Mouse (Mus musculus) induced T-regulatory cell, adult 2 months (primary cell): ENCODE data around the gene Gm5089.

ENCODE experiments used
- DNase-seq: peaks from one replicate; pipeline ENCODE4 v3.0.0-alpha.2; 2012; ENCODE audit warnings: low read depth

The Gm5089 gene

GRCm38 (mm10) chr14:122477971-122478573 lies 27.2 kb upstream of the Gm5089 start:
- peak; percentile 12 for DNase-seq

DNA sequence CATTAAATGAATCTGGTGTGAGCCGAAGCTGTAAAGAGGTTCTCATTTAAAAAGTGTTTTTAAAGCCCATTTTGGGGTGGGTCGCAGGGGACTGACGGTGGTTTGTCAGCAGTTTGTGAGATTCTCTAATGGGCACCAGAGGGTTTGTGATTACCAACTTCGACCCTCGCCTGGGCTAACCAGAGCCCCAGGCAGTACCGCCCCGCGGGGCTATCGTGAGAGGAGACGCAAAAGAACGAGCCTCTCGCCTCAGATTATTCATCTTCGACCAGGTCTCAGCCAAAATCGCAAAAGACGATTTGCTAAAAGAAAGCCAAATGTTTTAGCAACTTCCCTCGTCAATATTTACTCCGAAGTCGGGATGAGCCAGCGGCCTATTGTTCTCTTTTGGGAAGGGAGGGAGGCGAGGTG lies 26.4 kb upstream of the Gm5089 start:
- peak; percentile 11 for DNase-seq

GRCm38 (mm10) chr14:122476822-122477215 lies 25.9 kb upstream of the Gm5089 start:
- no peak for DNase-seq

GRCm38 (mm10) chr14:122476041-122476821 lies 25.3 kb upstream of the Gm5089 start:
- DNase-seq, result peak; percentile 30

GRCm38 (mm10) chr14:122475557-122476040 lies 24.7 kb upstream of the Gm5089 start:
- no peak for DNase-seq

DNA sequence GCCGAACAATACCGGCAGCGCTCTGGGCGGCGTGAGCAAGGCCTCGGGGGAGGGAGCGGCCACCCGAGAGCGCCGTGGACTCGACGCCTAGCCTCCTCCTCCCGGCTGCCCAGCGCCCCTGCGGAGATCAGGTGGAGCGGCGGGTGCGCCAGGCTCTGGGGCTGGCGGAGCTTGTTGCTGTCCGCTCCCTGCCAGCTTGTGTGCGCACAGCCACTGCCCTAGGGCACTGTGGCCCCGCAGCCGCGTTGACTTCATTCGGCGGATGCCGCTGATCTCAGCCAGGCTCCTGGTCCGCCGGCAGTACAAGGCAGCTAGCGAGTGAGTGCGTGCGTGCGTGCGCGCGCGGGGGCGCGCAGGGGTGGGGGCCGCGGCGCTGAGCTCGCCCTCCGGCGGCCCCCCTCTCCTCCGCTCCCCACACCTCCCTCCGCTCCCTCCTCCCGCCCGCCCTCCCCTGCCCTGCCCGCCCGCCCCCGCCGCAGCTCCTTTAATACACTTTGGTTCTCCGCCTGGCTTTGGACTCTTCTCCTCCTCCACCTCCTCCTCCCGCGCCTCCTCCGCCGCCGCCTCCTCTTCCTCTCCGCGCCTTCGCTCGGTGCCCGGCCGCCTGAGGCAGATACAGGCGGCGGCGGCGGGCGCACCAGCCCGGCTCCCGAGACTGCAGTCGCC lies 24.1 kb upstream of the Gm5089 start, which contains the start of gene Zic2:
Gene Zic2, plus strand, starts transcription at position 545 of the 666 bp plus-strand sequence.
- no peak for DNase-seq

DNA sequence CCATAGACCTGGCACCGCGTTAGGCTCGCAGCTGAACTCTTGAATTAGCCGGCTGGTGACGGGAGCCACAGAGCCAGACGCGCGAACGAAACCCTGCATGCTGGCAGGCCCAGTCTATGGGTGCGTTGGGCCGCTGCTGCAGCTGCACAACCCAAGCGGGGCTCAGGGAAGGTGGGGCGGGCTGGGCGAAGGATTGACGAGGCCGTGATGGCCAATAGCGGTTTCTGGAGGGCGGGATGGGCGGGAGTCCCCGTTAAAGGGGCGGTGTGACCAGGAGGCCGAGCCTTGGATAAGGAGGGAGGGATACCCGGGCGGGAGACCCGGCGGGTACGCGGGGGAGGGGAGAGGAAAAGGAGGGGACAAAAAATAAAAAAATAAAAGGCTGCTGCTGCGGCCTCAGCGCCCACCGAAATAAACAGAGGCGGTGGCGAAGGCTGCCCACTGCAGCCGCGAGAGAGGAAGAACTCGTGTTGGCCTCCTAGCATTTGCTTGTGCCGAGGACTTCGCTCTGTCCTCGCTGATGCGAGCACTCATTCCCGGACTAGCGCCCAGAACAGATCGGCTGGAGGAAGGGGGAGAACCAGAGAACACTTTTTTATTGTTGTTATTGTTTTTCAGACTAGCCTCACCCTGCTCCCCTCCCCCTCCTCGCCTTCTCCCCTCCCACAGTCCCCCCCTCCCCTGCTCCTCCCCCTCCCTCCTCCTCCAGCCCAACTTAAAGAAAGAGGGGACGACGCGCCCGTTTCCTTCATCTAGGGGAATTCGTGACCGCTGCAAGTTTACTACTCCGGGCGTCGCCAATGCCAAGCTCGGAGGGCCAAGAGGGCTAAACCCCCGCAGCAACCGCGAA lies 23.4 kb upstream of the Gm5089 start:
- DNase-seq, result no peak

GRCm38 (mm10) chr14:122473211-122473751 lies 22.4 kb upstream of the Gm5089 start:
- no peak for DNase-seq

DNA sequence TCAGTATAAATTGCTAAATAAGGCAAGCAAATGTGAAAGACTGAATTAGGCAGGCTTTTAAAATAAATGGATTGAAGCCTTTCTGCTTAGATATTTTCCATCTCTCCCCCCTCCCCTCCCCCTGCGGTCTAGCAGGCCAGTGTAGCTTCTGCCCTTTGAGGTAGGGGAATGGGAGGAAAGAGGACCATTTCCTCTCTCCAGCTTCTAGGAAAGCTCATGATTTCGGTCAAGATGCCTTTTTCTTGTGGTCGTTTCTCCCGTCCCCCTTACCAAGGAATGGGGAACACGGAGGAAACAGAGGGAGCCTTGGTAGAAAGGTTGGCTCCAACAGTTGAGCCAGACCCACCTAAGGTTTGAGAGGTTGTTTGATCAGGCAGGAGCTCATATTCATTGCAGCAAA lies 21.7 kb upstream of the Gm5089 start:
- no peak for DNase-seq

DNA sequence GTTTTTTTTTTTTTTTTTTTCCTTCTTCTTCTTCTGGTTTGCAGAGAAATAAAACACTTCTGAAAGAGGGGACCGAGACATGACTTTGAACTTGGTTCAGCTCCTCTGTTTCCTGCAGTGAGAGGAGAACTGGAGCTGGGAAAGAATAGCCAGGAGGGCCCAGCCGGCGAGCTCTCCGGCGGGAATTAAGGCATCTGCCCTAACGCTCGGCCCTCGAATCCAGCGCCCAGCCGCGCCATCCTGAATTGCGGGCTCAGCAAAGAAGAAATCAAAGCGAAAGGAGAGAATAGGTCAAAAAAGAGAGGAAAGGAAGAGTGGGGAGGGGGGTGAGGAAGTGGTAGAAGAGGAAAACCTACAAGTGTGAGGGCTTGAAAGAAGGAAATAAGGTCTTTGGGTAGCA lies 21.2 kb upstream of the Gm5089 start:
- peak; percentile 6 for DNase-seq

DNA sequence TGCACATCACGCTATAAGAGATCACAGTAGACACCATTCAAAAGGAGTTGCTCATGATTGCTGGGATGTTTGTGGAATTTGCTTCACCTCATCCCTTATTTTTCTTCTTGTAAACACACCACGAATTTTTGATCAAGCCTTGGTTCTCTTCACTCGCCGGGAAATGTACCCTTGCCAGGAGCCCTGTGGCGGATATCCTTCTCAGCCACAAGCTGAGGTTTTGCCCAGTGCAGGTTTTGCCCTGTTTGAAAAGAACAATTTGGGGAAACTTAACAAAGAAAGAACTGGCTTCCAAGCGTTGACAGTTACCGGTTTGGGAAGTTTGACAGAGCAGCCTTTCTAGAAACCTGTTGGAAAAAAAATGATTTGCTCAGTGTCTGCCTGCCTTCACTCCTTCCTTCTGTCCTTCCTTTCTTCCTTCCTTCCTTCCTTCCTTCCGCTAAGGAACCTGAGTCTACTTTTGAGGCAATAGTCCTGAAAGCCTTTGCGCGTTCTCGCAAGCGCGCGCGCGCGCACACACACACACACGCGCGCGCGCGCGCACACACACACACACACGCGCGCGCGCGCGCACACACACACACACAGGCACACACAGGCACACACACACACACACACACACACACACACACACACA lies 20.7 kb upstream of the Gm5089 start:
- no peak for DNase-seq

DNA sequence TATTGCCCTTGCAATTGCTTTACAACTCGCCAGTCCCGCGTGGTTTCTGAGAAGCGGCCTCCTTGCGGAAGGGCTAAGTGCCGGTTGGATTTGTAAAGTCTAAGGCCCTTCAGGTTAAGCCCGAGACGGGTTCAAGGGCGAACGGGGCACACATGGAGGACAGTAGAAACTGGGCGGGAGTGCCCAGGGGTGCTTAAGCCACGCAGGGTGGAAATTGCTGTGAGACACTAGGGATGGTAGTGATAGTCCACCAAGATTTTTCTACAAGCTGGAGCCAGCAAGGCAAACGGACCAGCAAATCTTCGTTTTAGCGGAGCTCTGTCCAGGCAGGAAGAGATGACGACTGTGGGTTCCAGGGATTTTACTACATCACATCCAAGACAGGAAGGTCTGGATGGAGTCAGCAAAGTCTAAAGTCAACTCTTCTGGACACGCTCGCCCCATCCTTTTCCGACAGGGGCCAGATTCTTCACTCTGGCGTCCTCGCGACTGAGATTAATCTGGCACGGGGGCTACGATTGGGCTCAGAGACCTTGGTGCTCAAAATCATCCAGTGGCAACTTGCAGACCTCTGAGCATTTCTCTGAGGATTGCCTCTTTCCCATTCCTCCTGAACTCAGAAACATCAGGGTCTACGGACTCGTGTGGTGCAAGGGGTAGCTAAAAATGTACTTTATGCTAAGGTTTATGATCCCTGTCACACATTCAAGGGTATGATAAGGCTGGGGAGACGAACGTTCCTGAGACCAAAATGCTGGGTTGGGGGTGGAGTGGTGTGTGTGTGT lies 18.2 kb upstream of the Gm5089 start:
- DNase-seq, result no peak

GRCm38 (mm10) chr14:122467926-122468841 lies 17.3 kb upstream of the Gm5089 start:
- peak; percentile 5 for DNase-seq

DNA sequence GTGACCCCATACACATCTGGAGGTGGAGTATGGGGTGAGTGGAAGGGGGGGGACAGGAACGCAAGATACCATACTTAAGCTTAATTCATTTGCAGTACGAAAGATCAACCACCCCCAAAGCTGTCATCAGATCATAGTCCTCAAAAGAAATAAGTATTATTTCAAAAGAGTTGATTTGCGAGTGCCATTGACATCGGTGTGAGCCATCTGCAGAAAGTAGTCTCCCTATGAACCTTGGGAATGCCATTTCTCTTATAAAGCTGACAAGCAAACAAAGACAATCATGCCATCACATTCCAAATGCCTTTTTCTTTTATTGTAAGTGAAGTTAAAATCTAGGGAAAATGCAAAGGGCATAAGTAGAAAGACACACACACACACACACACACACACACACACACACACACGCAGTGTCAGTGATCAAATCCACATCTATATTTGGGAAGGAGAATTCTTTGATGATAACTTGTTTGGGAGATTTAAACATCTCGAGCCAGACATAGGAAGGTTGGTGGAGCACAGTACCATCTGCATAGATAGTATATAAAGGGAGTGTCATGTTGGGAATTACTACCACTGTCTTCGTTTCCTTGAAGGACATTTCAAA lies 15.9 kb upstream of the Gm5089 start:
- no peak for DNase-seq

DNA sequence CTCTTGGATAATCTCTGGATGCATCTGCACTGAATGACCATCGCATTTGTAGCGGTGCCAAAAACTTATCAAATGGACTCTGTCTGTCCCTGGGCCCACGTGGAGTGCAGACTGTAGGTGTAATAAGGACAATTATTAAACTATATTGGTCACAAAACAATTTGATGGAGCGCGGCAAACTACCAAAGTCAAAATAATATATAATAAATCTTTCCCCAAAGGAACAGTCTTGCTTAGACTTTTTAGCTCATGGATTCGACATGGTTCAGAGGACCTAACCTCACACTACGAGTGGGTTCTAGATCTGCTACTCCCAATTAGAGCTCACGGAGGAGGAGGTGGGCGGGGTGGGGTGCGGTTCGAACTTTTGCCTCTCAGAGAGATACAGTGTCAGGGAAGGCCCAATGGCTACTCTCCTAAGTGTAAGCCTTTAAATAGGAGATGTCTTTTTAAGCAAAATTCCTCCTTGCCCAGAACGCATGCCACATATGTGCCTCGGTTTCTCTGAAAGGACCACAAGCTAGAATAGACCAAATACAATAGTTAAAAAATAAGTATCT lies 15.1 kb upstream of the Gm5089 start:
- no peak for DNase-seq

DNA sequence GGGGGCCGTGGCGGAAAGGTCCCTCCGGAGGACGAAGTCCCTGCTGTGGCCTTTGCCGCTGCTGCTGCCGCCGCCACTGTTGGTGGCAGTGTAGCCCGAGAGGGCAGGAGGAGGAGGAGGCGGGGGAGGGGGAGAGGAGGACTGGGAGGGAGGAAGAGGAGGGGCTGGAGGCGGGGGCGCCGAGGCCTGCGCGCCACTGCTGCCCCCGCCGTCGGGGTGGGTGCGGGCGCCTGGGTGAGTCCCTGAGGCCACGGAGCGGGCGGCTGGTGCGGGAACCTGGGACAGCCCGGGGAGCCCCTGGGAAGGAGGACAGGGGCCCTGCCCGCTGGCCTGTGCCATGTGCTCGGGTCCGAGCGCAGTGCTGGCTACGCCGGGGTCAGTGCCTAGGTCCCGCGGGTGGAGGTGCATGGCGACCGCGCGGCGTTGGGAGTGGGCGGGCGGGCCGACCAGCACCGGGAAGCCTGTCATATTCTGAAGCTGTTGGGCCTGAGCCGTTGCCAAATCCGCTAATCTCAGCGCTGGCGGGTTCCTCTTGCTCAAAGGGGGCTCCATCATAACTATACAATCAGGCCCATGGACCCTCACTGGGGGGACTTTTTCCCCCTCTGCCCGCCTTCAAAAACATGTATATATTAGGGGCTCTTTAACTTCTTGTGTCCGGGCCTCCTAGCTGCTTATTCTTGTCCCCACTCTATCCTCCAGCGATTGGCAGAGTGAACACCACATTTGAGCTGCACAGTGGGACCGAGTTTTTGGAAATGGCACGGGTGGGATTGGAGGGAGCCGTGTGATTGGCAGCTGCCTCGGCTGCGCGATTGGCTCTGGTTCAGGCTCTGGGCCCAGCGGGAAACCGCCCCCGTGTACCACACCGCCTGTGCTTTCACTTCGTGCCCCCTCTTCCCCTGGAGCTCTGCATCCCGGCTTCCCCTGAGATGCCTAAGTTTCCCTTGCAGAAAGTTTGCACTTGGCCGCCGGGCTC lies 14.1 kb upstream of the Gm5089 start, which contains the start of gene Zic5:
Gene Zic5, minus strand, starts transcription at position 915 of the 979 bp plus-strand sequence.
- DNase-seq, result peak; percentile 14

DNA sequence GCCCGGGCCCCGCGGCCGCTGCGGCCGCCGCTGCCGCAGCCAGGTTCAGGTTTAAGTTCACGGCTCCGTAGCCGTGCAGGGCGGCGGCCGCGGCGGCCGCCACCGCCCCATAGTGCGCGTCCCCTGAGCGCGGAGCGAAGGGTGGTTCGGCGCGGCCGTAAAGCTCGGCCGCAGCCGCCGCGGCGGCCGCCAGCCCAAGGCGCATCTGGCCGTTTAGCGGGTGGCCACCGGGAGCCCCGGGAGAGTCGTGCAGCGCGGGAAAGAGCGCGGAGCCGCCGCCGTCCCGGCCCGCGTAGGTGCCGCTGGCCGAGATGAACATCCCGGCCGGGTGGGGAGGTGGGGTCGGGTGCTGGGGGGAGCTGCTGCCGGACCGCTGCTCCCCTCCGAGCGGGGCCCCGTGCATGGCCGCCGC lies 13.4 kb upstream of the Gm5089 start:
- DNase-seq, result peak; percentile 4
